Mouse (Mus musculus): ENCODE measurements around the gene Tgm1. TPM values are rescaled to one million over a fixed set of nuclear protein-coding genes. Genes with fewer than 3 reads are reported as not detected.

The Tgm1 gene
- polyA plus RNA-seq, 1 experiment from 2014 or later = 5.9 TPM

DNA sequence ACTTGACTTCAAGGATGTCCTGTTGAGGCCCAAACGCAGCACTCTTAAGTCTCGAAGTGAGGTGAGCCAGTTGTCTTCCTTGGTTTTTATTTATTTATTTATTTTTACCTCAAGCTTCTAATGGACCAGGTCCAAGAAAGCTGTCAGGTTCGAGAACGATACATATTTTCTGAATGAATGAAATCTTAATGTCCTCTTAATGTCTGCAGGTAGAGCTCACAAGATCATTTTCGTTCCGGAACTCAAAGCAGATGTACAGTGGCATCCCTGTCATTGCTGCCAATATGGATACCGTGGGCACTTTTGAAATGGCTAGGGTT lies 41.0 kb downstream of the Tgm1 start:
- H3K9me3 ChIP-seq (replicated peaks; ENCODE audit: low read length) = no peaks in the 10 kb centered on the region
- no peak for TF ChIP-seq CTCF (IDR thresholded peaks at IDR 0.05; ENCODE audit: low read depth)
- peak overlapping the region; percentile 82; the same call in 1 of the 2 replicates for H3K27ac ChIP-seq
- DNase-seq (ENCODE audit: low spot score) (no peak), ATAC-seq (replicated peaks; ENCODE audit: low FRiP score, low read depth) (no peak)
- peak overlapping the region; percentile 51; the same call in 1 of the 2 replicates for H3K9ac ChIP-seq (ENCODE audit: low read depth, low read length)
- peak overlapping the region; percentile 70 for H3K4me3 ChIP-seq (replicated peaks; ENCODE audit: low read depth, low read length)
- peaks cover 17% of the 10 kb centered on the region for H3K36me3 ChIP-seq (ENCODE audit: insufficient read depth, low read length)
- peaks cover 13% of the 10 kb centered on the region for H3K4me1 ChIP-seq (replicated peaks; ENCODE audit: insufficient read depth, low read length)
- H3K4me2 ChIP-seq (ENCODE audit: low read length) = peak overlapping the region; percentile 76
- no peaks in the 10 kb centered on the region for H3K27me3 ChIP-seq (ENCODE audit: insufficient read depth, low read length)
- WGBS = 71% methylated on average over 7 of the region's 7 CpGs

- no peaks in the 10 kb centered on the region for H3K27me3 ChIP-seq (ENCODE audit: insufficient read depth, low read length)
- TF ChIP-seq CTCF (IDR thresholded peaks at IDR 0.05; ENCODE audit: low read depth) = no peak
- peak within 1 kb of the TSS; percentile 70 for H3K4me3 ChIP-seq (replicated peaks; ENCODE audit: low read depth, low read length)
Observed at GRCm38 (mm10) chr14:55671833-55672740, 41.6 kb downstream of the Tgm1 start, which contains the start of the genes Gmpr2 and Nedd8. Gmpr2 (plus strand) TSS chr14:55671941. Nedd8 (minus strand) TSS chr14:55672124.

GRCm38 (mm10) chr14:55671486-55671832 lies 42.3 kb downstream of the Tgm1 start:
- peak overlapping the region; percentile 82 for H3K27ac ChIP-seq
- H3K4me2 ChIP-seq (ENCODE audit: low read length) = peak overlapping the region; percentile 76
- H3K4me1 ChIP-seq (replicated peaks; ENCODE audit: insufficient read depth, low read length) = peaks cover 13% of the 10 kb centered on the region
- H3K36me3 ChIP-seq (ENCODE audit: insufficient read depth, low read length) = peaks cover 13% of the 10 kb centered on the region
- no peaks in the 10 kb centered on the region for H3K27me3 ChIP-seq (ENCODE audit: insufficient read depth, low read length)
- ATAC-seq (replicated peaks; ENCODE audit: low FRiP score, low read depth) = peak; percentile 37; the same call in 1 of the 2 replicates
- DNase-seq (ENCODE audit: low spot score) = no peak
- peak overlapping the region; percentile 70 for H3K4me3 ChIP-seq (replicated peaks; ENCODE audit: low read depth, low read length)
- WGBS = under 1% methylated on average over 12 of the region's 12 CpGs
- H3K9me3 ChIP-seq (replicated peaks; ENCODE audit: low read length) = no peaks in the 10 kb centered on the region
- TF ChIP-seq CTCF (IDR thresholded peaks at IDR 0.05; ENCODE audit: low read depth) = 0 out of 2 replicates have a peak, but pooled peaks have one; percentile 9
- H3K9ac ChIP-seq (ENCODE audit: low read depth, low read length) = peak overlapping the region; percentile 81

More at GRCm38 (mm10) chr14:55671833-55672740, 41.6 kb downstream of the Tgm1 start, which contains the start of the genes Gmpr2 and Nedd8:
- Histone ChIP-seq H3K36me3 (ENCODE audit: insufficient read depth, low read length) (peaks cover 14% of the 10 kb centered on the region), H3K4me2 (ENCODE audit: low read length) (peak within 1 kb of the TSS; percentile 76), H3K27ac (peak within 1 kb of the TSS; percentile 82), H3K9ac (ENCODE audit: low read depth, low read length) (peak within 1 kb of the TSS; percentile 81), H3K4me1 (replicated peaks; ENCODE audit: insufficient read depth, low read length) (peaks cover 13% of the 10 kb centered on the region), H3K9me3 (replicated peaks; ENCODE audit: low read length) (no peaks in the 10 kb centered on the region)
- under 1% methylated on average over 38 of the region's 38 CpGs for WGBS
- ATAC-seq (replicated peaks; ENCODE audit: low FRiP score, low read depth) = peak; percentile 94
- DNase-seq (ENCODE audit: low spot score) = peak; percentile 99

GRCm38 (mm10) chr14:55660636-55661035 lies 53.1 kb downstream of the Tgm1 start:
- H3K36me3 ChIP-seq (ENCODE audit: insufficient read depth, low read length) = peaks cover 14% of the 10 kb centered on the region; the same call in 1 of the 2 replicates
- 0 out of 2 replicates have a peak overlapping the region, but pooled peaks have one; percentile 8 for H3K9ac ChIP-seq (ENCODE audit: low read depth, low read length)
- H3K27me3 ChIP-seq (ENCODE audit: insufficient read depth, low read length) = no peaks in the 10 kb centered on the region
- H3K4me2 ChIP-seq (ENCODE audit: low read length) = 0 out of 2 replicates have a peak overlapping the region, but pooled peaks have one; percentile 53
- ATAC-seq (replicated peaks; ENCODE audit: low FRiP score, low read depth) (no peak), DNase-seq (ENCODE audit: low spot score) (no peak)
- H3K4me3 ChIP-seq (replicated peaks; ENCODE audit: low read depth, low read length) = no peak overlapping the region; the same call in 1 of the 2 replicates
- H3K27ac ChIP-seq = no peak overlapping the region
- H3K9me3 ChIP-seq (replicated peaks; ENCODE audit: low read length) = no peaks in the 10 kb centered on the region
- TF ChIP-seq CTCF (IDR thresholded peaks at IDR 0.05; ENCODE audit: low read depth) = no peak
- WGBS = 56% methylated on average over 2 of the region's 2 CpGs
- H3K4me1 ChIP-seq (replicated peaks; ENCODE audit: insufficient read depth, low read length) = 0 out of 2 replicates have a peak, but pooled peaks cover 3% of the 10 kb centered on the region

DNA sequence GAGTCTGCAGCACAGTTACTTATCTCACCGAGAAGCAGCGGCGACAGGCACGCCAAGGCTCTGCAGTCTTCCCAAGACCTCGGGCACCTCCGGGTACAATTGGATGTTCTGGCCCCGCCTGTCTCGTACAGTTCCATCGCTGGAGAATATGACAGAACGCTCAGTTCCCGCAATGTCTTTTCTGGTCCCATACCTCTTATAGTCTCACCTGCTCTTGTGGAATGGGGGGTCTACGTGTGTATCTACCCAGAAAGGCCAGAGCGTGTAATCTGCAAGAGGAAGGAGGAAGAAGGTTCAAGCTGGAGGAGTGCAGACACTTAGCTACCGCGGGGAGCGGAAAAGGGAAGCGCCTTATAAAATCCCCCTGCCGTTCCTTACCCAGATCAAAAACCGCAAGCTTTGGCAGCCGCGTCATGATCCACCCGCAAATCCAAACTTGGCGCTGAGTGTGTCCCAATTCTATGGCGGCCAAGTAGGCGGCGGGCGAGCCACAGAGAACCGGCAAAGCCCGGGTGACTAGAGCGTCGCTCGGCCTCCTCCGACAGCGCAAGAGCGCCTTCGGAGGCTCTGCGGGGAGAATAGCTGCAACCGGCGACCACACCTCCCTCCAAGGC lies 53.7 kb downstream of the Tgm1 start, which contains the start of gene Mdp1:
Gene Mdp1, minus strand, starts transcription at position 549 of the 614 bp plus-strand sequence.
- Histone ChIP-seq H3K27ac (peak within 1 kb of the TSS; percentile 60; the same call in 1 of the 2 replicates), H3K4me2 (ENCODE audit: low read length) (peak within 1 kb of the TSS; percentile 53), H3K4me3 (replicated peaks; ENCODE audit: low read depth, low read length) (peak within 1 kb of the TSS; percentile 72), H3K27me3 (ENCODE audit: insufficient read depth, low read length) (no peaks in the 10 kb centered on the region), H3K9me3 (replicated peaks; ENCODE audit: low read length) (no peaks in the 10 kb centered on the region), H3K9ac (ENCODE audit: low read depth, low read length) (peak within 1 kb of the TSS; percentile 77), H3K4me1 (replicated peaks; ENCODE audit: insufficient read depth, low read length) (0 out of 2 replicates have a peak, but pooled peaks cover 3% of the 10 kb centered on the region), H3K36me3 (ENCODE audit: insufficient read depth, low read length) (peaks cover 14% of the 10 kb centered on the region; the same call in 1 of the 2 replicates)
- peak; percentile 95 for DNase-seq (ENCODE audit: low spot score)
- ATAC-seq (replicated peaks; ENCODE audit: low FRiP score, low read depth) = peak; percentile 88
- WGBS = under 1% methylated on average over 39 of the region's 39 CpGs
- peak; percentile 57 for TF ChIP-seq CTCF (IDR thresholded peaks at IDR 0.05; ENCODE audit: low read depth)

- no peak for DNase-seq (ENCODE audit: low spot score)
- 81% methylated on average over 5 of the region's 5 CpGs for WGBS
- Histone ChIP-seq H3K9ac (ENCODE audit: low read depth, low read length) (no peak overlapping the region), H3K36me3 (ENCODE audit: insufficient read depth, low read length) (peaks cover 11% of the 10 kb centered on the region; the same call in 1 of the 2 replicates), H3K4me2 (ENCODE audit: low read length) (no peak overlapping the region), H3K27me3 (ENCODE audit: insufficient read depth, low read length) (no peaks in the 10 kb centered on the region), H3K9me3 (replicated peaks; ENCODE audit: low read length) (no peaks in the 10 kb centered on the region), H3K4me3 (replicated peaks; ENCODE audit: low read depth, low read length) (no peak overlapping the region), H3K4me1 (replicated peaks; ENCODE audit: insufficient read depth, low read length) (0 out of 2 replicates have a peak, but pooled peaks cover 3% of the 10 kb centered on the region), H3K27ac (no peak overlapping the region)
- ATAC-seq (replicated peaks; ENCODE audit: low FRiP score, low read depth) = peak; percentile 61
- no peak for TF ChIP-seq CTCF (IDR thresholded peaks at IDR 0.05; ENCODE audit: low read depth)
Observed at GRCm38 (mm10) chr14:55658011-55658410, 55.7 kb downstream of the Tgm1 start.

Measured in kidney, postnatal 0 days (tissue).